Mouse (Mus musculus) 416B (cell line): ENCODE measurements around the gene Slit3.

Experiments
- DNase-seq: peaks from one replicate; pipeline ENCODE4 v3.0.0; 2011; ENCODE audit warnings: low read depth

The Slit3 gene

GRCm38 (mm10) chr11:35124489-35125107, 3.6 kb downstream of the Slit3 start:
- no peak for DNase-seq

DNA sequence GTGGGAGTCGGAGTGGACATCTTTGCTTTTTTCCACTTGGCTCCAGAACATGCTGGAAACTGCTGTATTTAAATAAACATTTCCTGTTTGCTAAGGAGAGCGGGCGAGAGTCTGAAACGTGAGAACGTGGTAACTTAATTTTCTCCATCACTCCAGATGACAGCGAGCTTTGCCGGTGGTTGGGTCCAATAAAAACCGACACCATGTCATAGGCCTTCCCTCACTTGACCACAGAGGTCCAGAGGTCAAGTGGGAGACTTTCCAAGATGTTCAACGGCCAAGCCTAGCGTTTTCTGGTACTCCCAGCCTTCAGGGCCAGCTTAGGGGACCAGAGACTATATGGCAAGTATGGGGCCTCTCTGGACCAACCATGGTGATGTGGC, 4.1 kb downstream of the Slit3 start:
- DNase-seq, result no peak

GRCm38 (mm10) chr11:35131740-35132139, 10.7 kb downstream of the Slit3 start:
- no peak for DNase-seq

- no peak for DNase-seq
Measured at GRCm38 (mm10) chr11:35136625-35137024, 15.6 kb downstream of the Slit3 start.

DNA sequence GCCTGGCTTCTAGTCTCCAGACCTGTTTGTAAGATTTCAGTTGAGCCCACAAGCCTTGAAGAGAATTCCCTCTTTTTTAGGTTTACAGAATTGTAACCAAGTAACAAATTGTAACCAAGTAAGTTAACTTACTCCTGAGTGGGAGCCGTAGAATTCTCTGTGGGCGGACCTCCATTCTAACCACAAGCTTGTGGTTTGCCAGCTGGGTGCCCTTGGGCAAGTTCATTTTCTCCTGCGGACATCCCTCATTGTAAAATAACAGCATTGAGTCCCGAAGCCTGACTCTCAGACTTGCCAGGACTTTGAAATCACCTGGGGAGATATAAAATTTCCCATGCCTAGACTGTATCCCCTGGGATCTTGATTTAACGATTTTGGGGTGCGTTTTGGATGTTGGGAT, 19.1 kb downstream of the Slit3 start:
- DNase-seq, result no peak

DNA sequence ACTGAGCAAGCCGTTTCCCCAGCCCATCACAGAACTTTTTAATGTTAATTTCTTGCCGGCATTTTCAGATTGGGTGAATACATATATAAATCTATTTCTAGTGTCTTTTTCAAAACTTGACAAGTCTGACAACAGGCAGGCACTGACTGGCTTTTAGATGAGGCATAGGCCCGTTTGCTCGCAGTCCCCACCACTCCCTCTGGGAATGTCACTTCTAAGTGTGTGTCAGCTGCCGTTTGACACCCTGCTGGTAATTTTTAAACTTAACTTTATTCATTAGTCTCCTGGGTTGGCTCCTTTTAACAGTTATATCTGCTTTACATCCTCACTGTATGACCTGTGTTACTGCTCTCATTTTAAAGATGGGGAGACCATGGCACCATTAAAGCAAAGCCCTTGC, 21.2 kb downstream of the Slit3 start:
- no peak for DNase-seq

DNA sequence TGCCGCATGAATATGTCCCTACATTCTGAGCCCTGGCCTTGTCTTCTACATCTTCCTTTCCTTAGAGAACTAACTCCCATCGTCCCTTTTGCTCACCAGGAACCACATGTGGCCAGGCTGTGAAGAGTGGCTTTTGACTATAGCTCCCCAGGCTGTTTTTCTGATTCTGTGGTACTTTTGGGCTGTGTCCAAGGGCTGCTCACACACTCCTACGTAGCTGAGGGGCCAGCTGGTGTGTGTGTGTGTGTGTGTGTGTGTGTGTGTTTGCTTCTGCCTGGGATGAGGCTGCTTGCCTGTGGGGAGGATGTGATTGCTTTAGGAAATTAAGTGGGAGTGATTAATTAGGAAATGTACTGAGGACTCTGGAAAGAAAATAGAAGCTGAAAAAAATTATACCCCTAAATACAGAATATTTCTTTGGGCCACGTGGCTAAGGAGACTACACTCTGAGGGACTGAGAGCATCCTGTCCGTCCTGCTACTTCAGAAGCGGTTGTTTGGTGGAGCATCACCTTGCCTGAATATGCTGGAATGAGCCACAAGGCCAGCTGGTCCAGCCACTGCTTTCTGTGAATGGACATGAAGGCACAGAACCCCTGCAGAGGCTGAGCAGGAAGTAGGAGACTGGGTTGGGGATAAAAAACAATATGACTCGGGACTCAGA, 21.8 kb downstream of the Slit3 start:
- no peak for DNase-seq

GRCm38 (mm10) chr11:35147818-35148445, 26.9 kb downstream of the Slit3 start:
- DNase-seq, result no peak

GRCm38 (mm10) chr11:35151539-35151951, 30.5 kb downstream of the Slit3 start:
- DNase-seq, result no peak

DNA sequence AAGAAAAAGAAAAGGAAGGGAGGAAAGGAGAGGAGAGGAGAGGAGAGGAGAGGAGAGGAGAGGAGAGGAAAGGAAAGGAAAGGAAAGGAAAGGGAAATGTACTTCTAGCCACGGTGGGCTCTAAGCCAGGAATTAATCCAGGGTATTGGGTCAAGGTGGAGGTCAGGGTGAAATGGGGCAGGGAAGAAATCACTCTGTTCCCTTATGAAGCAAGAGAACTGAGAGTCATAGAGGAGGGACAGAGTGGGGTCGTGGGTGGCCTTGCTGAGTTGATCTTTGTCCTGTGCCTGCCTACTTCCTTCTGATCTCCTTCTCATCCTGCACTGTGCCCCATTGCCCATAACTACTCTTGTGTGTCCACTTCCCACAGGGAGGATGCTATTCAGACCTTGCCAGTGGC, 31.9 kb downstream of the Slit3 start:
- DNase-seq, result no peak

DNA sequence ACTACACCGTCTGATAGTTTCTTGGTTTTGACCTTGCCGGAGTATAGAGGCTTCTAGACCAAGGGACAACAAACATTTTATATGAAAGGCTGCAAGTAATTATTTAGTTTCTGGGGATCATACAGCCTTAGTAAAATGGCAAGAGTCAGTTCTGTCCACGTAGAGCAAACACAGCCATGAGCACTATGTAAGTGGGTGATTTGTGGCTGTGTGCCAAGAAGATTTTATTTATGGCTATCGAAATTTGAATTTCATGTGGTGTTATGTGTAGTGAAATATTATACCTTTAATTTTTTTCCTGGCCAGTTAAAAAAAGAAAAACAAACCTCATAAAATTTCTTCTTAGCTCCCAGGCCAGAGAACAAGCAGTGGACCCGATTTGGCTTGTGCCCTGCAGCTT, 33.4 kb downstream of the Slit3 start:
- DNase-seq, result no peak

DNA sequence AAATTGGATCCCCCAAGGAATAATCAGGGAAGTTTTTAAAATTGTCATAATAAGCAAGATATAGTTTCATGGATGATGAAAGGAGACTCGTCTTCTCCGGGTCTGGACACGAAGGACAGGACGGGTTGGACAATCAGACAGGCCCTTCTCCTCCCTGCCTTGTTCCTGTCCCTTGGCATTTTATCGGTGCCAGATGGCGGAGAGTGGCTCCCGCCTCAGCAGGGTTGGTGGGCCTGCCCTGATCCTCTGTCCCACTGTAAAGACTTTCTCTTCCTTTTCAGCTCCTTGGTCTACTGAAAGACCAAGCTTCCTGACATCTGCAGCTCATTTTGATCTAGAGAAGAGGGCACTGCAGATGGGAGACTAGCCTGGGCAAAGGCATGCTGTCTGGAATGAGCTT, 34.3 kb downstream of the Slit3 start:
- DNase-seq, result no peak

DNA sequence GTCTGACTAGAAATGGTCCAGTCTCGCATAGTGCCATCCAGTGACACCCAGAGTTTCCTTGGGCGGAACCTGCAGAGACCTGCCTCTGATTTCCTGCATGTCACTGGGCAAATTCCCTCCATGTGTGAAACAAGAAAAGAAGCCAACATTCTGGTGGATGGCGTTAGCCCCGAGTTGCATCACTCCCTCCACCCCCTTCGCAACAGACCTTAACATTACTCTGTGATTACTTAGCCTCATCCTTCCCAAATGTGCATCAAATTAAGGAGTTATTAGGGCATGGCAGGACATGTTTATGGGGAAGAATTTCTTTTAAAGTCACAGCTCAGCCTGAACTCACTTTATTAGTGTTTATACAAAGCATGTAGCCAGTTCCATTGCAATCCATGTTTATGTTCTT, 35.7 kb downstream of the Slit3 start:
- no peak for DNase-seq

- DNase-seq, result no peak
Measured at GRCm38 (mm10) chr11:35160682-35161211, 39.7 kb downstream of the Slit3 start.

DNA sequence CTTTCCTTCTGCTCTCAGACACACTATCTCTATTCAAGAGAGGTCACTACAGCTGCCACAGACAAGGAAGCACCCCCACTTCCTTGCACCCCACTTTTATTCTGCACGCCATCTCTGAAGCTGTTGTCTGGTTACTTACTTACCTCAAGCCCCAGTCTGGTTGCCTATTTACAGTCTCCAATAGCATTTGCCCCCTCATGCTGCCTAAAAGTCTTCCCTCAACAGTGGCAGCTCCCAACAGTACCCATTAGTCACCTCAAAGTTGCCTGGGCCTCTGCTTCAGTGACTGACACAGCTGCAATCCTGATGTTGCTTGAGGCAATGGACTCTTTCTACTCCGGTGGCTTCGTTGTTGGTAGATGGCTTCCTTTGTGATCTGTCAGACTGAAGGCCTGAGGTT, 42.4 kb downstream of the Slit3 start:
- DNase-seq, result no peak

DNA sequence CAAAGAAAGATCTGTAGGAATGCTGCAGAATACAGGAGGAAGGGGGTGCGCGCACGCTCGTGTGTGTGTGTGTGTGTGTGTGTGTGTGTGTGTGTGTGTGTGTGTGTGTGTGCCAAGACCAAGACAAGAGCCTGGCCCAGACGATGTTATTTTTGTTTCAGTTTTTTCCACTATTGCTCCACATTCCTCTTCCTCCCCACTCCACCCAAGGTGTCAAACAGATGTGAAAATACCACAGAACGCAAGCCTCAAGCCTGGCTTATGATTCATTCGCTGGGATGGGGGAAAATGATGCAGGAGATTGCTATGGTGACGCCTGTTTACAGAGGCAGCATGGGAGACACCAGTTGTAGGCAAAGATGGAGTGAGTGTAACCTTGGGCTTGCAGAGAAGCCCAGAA, 46.2 kb downstream of the Slit3 start:
- DNase-seq, result no peak

DNA sequence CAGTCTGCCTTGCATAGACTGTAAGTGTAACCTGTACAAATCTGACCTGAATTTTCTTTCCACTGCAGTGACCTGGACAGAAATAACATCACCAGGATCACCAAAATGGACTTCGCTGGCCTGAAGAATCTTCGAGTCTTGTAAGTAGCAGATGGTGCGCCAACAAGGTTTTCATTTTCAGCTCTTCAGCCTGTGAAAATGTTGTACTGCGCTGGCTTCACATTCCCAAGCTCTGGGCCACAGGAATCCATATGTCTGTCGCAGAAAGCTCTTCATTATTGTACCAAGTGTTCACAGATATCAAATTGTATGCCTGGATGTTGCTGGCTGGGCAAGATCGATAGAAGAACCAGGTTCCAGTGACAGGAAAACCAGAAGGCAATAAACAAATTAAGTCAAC, 50.5 kb downstream of the Slit3 start:
- DNase-seq, result no peak

- DNase-seq, result no peak
Measured at GRCm38 (mm10) chr11:35177564-35177963, 56.5 kb downstream of the Slit3 start.

DNA sequence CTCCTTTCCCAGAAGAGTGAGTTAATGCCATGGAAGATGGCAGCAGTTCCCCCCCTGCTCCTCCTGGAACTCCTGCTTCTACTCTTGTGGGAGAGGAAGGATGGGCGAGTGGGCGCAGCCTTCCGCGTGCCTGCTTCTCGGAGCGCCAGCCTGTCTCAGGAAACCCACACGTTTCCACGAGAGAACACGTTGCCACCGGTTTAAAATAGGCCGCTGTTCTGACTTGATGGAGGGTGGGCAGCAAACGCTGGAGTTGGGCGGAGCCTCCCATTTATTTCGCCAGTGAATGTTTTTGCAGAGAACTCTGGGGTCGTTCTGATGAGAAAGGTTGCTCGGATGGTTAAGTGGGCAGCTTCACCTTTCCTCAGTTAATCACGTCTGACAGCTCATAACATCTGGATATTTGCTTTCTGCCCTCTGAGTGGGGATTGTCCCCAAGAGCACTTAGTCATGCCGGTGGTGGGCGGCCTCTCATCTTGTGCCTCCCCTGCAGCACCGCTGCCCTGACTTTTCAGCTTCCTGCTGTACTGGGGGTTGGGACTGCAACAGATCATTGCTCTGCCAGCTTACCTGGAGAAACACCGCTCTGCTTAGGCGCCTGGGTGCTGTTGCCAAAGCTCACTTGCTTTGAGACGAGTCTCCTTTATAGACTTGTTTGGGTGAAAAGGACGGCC, 57.3 kb downstream of the Slit3 start:
- no peak for DNase-seq

DNA sequence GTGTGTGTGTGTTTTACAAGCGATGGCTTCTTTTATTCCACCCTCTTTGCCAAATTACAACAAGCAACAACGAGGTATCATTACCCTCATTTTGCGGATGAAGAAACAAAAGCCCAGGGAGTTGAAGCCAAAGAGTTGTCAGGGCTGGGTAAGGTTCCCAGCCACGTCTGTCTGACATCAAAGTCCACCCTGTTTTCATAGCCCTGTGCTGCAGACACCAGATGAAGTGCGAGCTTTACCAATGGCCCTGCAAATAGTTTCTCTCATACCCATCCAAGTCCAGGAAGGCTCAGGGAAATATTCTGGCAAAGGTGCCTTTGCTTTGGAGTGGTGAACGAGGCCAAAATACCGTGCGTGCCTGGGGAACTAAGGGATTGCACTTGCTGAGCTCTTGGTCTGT, 58.3 kb downstream of the Slit3 start:
- no peak for DNase-seq

DNA sequence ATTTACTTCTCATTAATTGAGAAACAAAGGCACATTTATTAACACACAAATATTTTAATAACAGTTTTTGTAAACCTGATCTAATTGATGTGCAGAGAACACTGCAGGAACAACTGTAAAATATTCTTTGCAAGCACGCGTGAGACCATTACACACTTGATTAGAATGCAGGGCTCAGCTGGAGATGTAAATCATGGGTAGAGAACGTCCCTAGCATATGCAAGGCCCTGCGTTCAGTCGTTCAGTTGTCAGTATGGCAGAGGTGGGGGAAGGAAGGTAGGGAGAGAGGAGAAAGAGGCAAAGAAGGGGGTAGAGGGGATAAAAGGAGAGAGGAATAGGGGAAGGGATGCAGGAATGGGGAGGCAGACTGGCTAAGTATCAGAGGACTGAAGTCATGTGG, 61.9 kb downstream of the Slit3 start:
- no peak for DNase-seq

- DNase-seq, result no peak
Measured at GRCm38 (mm10) chr11:35194826-35195225, 73.8 kb downstream of the Slit3 start.

GRCm38 (mm10) chr11:35196777-35197176, 75.8 kb downstream of the Slit3 start:
- no peak for DNase-seq
